Mouse (Mus musculus) olfactory bulb, adult 2 months (tissue): ENCODE measurements around the gene Mybbp1a. TPM values are rescaled to one million over a fixed set of nuclear protein-coding genes. Genes with fewer than 3 reads are reported as not detected.

Experiments
- H3K27ac ChIP-seq: fragments of 200-500 bp; 2 replicates; pipeline ENCODE4 v1.5.1; 2012; ENCODE audit warnings: low read depth, low read length; ENCODE audit not compliant: insufficient read depth
- H3K4me1 ChIP-seq: fragments of 200-500 bp; 2 replicates; pipeline ENCODE4 v1.6.1; 2012; ENCODE audit warnings: low read length; ENCODE audit not compliant: control insufficient read depth, insufficient read depth
- H3K4me3 ChIP-seq: fragments of 200-500 bp; 2 replicates; pipeline ENCODE4 v1.5.1; 2012; ENCODE audit warnings: mild to moderate bottlenecking, low read depth, low read length, moderate library complexity; ENCODE audit not compliant: insufficient read depth
- CTCF ChIP-seq: fragments of 200-500 bp; IDR thresholded peaks from 2 replicates; pipeline ENCODE4 v1.5.1; 2012; ENCODE audit warnings: low read depth, mild to moderate bottlenecking, low read length, moderate library complexity; ENCODE audit not compliant: insufficient read depth
- POLR2A ChIP-seq: fragments of 200-500 bp; IDR thresholded peaks from 2 replicates; pipeline ENCODE4 v1.6.1; 2012; ENCODE audit warnings: mild to moderate bottlenecking, low read depth, low read length, moderate library complexity; ENCODE audit not compliant: insufficient read depth
- WGBS: fragments of 180-500 bp; shearing (Covaris S2); methylation state at CpG from one replicate; pipeline ENCODE4 v1.1.7; 2018; 5-methylcytosine and 5-hydroxymethylcytosine counted together
- polyA plus RNA-seq: library from polyadenylated mRNA; stranded (reverse); fragments of >200 nt; gene quantifications from 2 replicates; pipeline ENCODE4 v1.2.4, GENCODE M21; 2012; ENCODE audit warnings: low replicate concordance; ENCODE audit not compliant: missing spikeins, insufficient read depth, insufficient read length

The Mybbp1a gene
- polyA plus RNA-seq, 1 experiment, result not detected

DNA sequence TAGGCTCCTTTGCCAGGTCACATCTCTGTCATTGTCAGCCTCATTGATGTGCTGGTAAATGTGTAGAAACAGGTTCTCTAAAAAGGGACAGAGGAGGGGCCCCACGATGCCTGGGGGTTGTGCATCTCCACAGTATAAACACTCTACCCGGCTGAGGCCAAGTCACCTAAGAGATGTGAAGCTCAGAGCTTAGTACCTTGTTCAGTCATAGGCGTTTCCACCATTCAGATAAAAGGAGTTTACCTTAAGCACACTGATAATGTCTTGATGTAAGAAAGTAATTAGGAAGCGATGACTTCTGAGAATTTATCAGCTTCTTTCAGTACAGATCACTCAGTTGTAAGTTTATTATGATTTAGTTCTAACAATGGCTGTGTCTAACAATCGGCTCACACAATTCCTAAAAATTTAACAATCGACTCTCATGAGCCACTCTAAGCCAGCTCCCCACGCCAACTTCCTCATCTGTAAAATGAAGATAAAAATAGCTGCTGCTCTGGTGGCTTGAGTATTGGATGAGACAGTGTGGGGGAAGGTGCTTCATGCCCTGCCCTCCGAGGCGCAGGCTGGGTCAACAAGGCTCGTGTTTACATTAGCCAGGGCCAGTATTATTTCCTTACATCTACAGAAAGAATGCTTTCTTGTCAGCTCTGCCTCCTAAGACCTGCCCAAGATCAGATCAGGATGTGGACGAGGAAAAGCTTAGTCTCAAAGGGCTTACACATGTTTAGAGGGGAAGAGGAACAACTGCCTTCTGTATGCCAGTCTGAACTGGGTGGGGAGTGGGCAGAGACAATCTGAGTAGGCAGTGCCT is 25.7 kb downstream of the Mybbp1a start:
- H3K27ac ChIP-seq, result peak overlapping the region; percentile 13; the same call in 1 of the 2 replicates
- TF ChIP-seq CTCF (no peak), POLR2A (no peak)
- WGBS, result 32% methylated on average over 11 of the region's 11 CpGs

DNA sequence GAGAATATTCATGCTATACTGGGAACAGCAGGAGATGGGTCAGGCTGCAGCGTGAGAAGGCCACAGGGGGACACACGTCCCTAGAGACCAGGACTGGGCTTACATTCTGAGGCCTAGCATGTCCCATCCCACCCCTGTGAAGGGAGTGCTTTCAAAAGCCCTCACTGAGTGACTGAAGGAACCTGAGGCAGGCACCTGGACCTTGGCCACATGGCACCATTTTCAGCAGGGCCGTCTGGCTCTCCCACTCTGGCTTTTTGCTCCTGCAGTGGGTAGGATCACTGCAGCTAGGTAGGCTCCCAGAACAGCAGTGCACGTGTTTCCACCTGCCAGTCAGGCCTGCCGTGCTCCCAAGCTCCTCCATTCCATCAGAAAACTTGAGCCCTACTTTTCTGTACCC is 27.4 kb downstream of the Mybbp1a start:
- no peak overlapping the region for H3K27ac ChIP-seq
- WGBS, result 78% methylated on average over 5 of the region's 5 CpGs

More for the DNA sequence above, 25.7 kb downstream of the Mybbp1a start:
- Histone ChIP-seq H3K4me3 (no peak overlapping the region), H3K4me1 (peaks cover 24% of the 10 kb centered on the region)

DNA sequence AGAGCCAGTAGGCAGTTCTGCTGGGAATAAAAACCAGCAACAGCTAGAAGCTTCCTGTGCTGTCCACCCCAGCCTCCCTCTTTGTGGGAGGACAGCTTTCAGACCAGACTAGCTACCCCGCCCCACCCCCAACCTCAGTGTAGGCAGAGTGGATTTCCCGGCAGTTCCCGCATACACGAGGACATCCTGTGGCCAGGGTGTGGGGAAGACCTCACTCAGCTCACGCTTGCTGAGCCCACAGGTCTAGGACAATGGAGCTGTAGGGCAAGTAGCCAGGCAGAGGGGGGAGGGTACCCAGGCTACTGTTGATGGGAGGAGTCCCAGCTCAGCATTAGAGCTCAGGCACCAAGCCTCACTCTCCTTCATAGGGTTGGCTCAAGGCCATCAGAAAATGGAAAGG is 28.1 kb downstream of the Mybbp1a start:
- H3K4me1 ChIP-seq, result peaks cover 29% of the 10 kb centered on the region
- TF ChIP-seq CTCF (no peak), POLR2A (no peak)
- WGBS, result 60% methylated on average over 5 of the region's 5 CpGs
- no peak overlapping the region for H3K27ac ChIP-seq
- no peak overlapping the region for H3K4me3 ChIP-seq

More for the DNA sequence above, 27.4 kb downstream of the Mybbp1a start:
- no peak for TF ChIP-seq CTCF
- TF ChIP-seq POLR2A, result no peak
- peaks cover 29% of the 10 kb centered on the region for H3K4me1 ChIP-seq
- H3K4me3 ChIP-seq, result no peak overlapping the region

DNA sequence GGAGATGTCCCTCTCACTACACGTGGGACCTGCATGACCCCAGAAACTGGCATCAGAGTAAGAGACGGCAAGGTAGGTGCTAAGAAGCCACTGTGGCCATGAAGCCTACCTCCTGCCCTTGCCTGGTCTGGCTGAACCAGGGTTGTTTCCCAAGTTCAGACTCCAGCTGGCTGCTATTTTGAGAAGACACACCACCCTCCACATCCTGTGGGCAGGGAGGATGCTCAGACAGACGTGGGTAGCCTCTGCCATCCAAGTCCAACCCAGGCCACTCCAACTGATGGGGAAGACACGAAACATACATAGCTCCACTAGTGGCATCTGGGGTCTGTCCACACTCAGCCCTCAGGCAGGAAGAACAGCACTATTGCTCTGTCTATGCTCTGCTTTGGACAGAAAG is 28.8 kb downstream of the Mybbp1a start:
- Histone ChIP-seq H3K4me3 (no peak overlapping the region), H3K27ac (no peak overlapping the region)
- WGBS, result 58% methylated on average over 4 of the region's 4 CpGs

DNA sequence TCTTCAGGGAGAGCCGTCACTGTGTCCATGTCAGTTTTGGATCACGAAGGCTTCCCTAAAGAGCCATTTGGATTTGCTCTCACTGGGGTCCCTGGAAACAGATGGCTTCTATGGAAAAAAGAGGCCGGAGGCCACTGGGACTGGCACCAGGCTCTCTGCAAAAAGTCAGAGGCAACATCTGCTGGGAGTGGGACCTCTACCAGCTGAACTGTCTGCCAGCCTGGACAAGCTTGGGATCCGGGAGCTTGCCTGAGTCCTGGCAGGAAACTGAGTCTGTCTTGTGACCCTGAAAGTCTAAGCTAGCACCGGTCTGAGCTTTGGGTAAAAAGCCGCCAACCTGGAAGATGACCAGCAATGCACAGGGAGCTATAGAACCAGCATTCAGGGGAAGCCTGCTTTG is 30.2 kb downstream of the Mybbp1a start:
- no peak for TF ChIP-seq POLR2A
- no peak for TF ChIP-seq CTCF
- Histone ChIP-seq H3K4me3 (no peak overlapping the region), H3K27ac (no peak overlapping the region), H3K4me1 (peaks cover 34% of the 10 kb centered on the region)
- WGBS, result 78% methylated on average over 6 of the region's 6 CpGs

More for the DNA sequence above, 28.8 kb downstream of the Mybbp1a start:
- no peak for TF ChIP-seq POLR2A
- no peak for TF ChIP-seq CTCF
- H3K4me1 ChIP-seq, result peaks cover 29% of the 10 kb centered on the region

DNA sequence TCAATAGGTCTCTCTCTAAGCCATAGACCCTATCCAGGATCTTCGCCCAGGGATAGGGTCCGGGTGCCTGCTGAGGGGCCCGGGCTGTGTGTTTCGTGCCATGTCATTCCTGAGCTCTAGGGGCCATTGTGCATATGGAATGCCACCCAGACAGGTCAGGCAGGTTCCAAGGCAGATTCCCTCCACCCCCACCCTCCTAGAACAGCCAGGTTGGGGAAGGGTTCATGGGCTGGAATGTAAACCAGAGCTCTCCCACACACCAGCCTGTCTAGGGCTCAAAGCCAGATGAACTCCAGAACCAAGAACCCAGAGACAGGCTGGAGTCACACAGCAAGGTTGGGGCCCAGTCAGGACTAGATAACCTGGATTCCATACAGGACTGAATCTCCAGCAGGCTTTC is 32.4 kb downstream of the Mybbp1a start:
- no peak overlapping the region for H3K4me3 ChIP-seq
- H3K4me1 ChIP-seq, result peaks cover 48% of the 10 kb centered on the region
- H3K27ac ChIP-seq, result no peak overlapping the region
- TF ChIP-seq CTCF (no peak), POLR2A (no peak)
- 88% methylated on average over 4 of the region's 4 CpGs for WGBS

DNA sequence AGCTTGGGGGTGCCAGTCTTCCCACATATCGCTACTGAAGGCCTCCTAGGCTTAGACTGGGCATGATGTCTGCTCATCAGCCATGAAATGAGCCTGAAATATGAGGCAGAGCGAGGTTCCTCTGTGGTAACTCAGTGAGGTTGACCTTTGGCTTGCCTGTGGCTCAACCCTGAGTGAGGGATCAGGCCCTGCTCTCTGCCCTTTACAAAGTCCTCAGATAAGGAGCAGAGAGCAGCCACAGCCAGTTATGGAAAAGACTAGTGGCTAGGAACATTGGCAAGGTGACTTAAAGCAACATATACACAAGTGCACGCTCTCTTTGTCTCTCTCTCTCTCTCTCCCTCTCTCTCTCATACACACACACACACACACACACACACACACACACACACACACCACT is 33.8 kb downstream of the Mybbp1a start:
- H3K27ac ChIP-seq, result no peak overlapping the region

DNA sequence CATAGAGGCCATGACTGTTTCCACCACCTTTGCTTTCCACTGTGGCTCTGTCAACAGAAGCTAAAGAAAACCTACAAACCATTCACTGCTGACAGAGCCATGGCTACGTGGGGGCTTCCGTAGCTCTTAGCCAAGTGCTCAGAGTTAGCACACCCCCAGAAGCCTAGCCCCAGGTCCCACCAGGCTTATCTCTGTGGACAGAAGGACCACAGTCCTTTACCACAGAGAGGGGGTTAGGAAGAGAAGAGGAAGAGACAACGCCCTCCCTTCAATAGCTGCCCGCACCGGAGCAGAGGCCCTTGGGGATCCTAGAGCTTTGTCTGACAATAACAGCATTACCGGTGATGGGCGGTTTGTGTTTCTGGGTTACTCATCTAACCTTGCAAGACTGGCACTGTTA is 34.3 kb downstream of the Mybbp1a start:
- H3K4me3 ChIP-seq, result no peak overlapping the region
- TF ChIP-seq POLR2A (no peak), CTCF (no peak)
- WGBS, result 87% methylated on average over 7 of the region's 7 CpGs
- peaks cover 38% of the 10 kb centered on the region for H3K4me1 ChIP-seq
- no peak overlapping the region for H3K27ac ChIP-seq

More for the DNA sequence above, 33.8 kb downstream of the Mybbp1a start:
- Histone ChIP-seq H3K4me3 (no peak overlapping the region), H3K4me1 (peaks cover 42% of the 10 kb centered on the region)
- TF ChIP-seq POLR2A (no peak), CTCF (no peak)
- WGBS, result 91% methylated on average over 3 of the region's 3 CpGs

DNA sequence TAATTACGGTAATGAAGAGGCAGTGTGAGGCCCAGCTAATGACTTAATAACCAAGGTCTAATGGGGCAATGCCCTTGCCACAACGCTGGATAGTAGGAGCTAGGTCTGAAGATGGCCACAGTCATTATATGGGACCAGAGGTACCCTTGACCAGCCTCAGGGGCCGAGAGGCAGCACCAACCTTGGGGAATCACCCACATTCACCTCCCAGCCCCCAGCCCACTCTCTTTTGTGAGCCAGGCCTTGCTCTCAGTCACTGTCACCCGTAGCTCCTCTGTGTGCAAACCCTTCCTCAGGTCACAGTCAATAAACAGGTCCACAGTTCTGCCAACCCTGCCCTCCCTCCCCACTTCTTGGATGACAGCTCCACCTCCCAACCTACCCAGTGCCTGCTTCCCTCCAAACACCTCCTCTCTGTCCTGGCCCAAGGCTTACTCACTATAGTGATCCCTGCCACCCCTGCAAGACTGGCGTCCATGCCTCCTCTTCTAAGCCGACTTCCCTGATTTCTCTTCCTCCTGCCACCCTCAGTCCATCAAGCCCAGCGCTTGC is 35.0 kb downstream of the Mybbp1a start:
- WGBS, result 76% methylated on average over 7 of the region's 7 CpGs
- Histone ChIP-seq H3K4me1 (peaks cover 36% of the 10 kb centered on the region), H3K4me3 (no peak overlapping the region), H3K27ac (no peak overlapping the region)
- TF ChIP-seq CTCF (no peak), POLR2A (no peak)

DNA sequence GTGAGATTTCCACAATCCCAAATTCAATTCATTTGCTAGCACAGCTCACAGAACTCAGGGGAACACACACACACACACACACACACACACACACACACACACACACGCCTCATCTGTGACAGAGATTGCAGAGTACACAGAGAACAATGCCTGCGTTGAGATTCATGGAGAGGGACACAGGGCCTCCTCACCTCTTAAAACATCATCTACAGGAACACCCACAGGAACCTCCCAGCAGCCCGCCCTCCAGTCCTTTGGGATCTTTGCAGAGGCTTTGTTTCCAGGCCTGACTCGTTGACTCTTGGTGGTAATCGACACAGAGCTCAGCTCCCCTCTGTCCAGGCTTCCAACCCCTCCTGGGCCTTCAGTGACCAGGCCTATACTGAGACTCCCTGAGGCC is 36.0 kb downstream of the Mybbp1a start:
- Histone ChIP-seq H3K27ac (0 out of 2 replicates have a peak overlapping the region, but pooled peaks have one; percentile 12), H3K4me1 (peaks cover 45% of the 10 kb centered on the region), H3K4me3 (no peak overlapping the region)
- no peak for TF ChIP-seq POLR2A
- no peak for TF ChIP-seq CTCF
- 26% methylated on average over 5 of the region's 5 CpGs for WGBS
